Mouse (Mus musculus): Measurements from ENCODE around the gene Efcab2. TPM values are rescaled to one million over a fixed set of nuclear protein-coding genes. Genes with fewer than 3 reads are reported as not detected.

The Efcab2 gene
- total and polyA plus RNA-seq, 2 experiments from 2014 or later = 2.5 to 12.7 TPM

GRCm38 (mm10) chr1:178368548-178369271 lies 37.2 kb upstream of the Efcab2 start:
- Histone ChIP-seq H3K9ac (replicated peaks; ENCODE audit: low read length) (peak overlapping the region; percentile 51), H3K4me3 (ENCODE audit: low read length) (peak overlapping the region; percentile 40), H3K27me3 (ENCODE audit: insufficient read depth, low read length) (no peaks in the 10 kb centered on the region), H3K4me2 (ENCODE audit: low read depth, low read length) (peak overlapping the region; percentile 74), H3K9me3 (ENCODE audit: low read length) (no peaks in the 10 kb centered on the region), H3K4me1 (ENCODE audit: insufficient read depth, low read length) (peaks cover 3% of the 10 kb centered on the region; the same call in 1 of the 2 replicates), H3K27ac (peak overlapping the region; percentile 84), H3K36me3 (ENCODE audit: insufficient read depth, low read length) (no peaks in the 10 kb centered on the region)
- DNase-seq (ENCODE audit: low spot score) = peak; percentile 95
- no peak for TF ChIP-seq CTCF (IDR thresholded peaks at IDR 0.05; ENCODE audit: low read depth)
- WGBS = 2% methylated on average over 36 of the region's 36 CpGs
- ATAC-seq = peak; percentile 98

DNA sequence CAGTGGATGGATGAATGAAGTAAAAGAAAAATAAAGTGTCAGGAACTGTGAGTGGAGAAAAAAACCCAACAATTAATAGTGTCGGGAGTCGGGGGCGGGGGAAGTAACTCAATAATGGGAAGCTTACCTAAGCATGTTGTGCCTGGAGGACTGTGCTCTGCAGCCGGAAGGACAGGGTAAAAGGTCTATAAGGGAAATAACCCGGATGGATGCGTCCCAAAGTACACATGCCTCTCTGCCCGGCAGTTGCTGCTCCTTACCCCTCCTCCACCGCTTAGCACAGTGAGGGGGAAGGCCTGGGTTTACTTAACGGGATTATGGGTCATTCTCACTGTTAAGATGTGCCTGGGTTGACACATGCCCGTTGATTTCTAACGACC lies 36.6 kb upstream of the Efcab2 start:
- WGBS = 2% methylated on average over 11 of the region's 11 CpGs
- no peak for TF ChIP-seq CTCF (IDR thresholded peaks at IDR 0.05; ENCODE audit: low read depth)

DNA sequence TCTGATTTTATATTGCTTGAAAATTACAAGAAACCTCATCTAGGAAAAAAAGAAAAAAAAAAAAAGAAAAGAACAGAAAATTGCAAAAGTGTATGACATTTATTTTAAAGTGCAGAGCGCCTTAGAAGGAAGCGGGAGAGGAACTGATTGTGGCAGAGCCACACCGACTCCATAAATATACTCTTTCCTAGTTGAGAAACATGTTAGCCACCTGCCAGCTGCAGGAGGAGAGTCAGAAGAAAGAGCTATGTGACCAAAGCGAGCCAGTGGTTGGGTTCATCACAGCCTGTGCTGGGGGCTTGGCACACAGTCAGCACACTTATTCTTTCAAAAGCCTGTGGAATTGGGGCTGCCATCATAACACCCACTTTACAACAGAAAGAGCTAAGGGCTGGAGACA lies 33.2 kb upstream of the Efcab2 start:
- Histone ChIP-seq H3K27me3 (ENCODE audit: insufficient read depth, low read length) (no peaks in the 10 kb centered on the region), H3K4me2 (ENCODE audit: low read depth, low read length) (no peak overlapping the region), H3K27ac (no peak overlapping the region), H3K36me3 (ENCODE audit: insufficient read depth, low read length) (no peaks in the 10 kb centered on the region), H3K4me3 (ENCODE audit: low read length) (no peak overlapping the region), H3K9ac (replicated peaks; ENCODE audit: low read length) (no peak overlapping the region), H3K4me1 (ENCODE audit: insufficient read depth, low read length) (peaks cover 3% of the 10 kb centered on the region; the same call in 1 of the 2 replicates), H3K9me3 (ENCODE audit: low read length) (no peaks in the 10 kb centered on the region)
- no peak for TF ChIP-seq CTCF (IDR thresholded peaks at IDR 0.05; ENCODE audit: low read depth)
- no peak for DNase-seq (ENCODE audit: low spot score)
- WGBS = 87% methylated on average over 4 of the region's 4 CpGs
- no peak for ATAC-seq

More for the DNA sequence above, 36.6 kb upstream of the Efcab2 start:
- Histone ChIP-seq H3K27ac (peak overlapping the region; percentile 84), H3K4me1 (ENCODE audit: insufficient read depth, low read length) (peaks cover 3% of the 10 kb centered on the region; the same call in 1 of the 2 replicates), H3K27me3 (ENCODE audit: insufficient read depth, low read length) (no peaks in the 10 kb centered on the region), H3K4me3 (ENCODE audit: low read length) (peak overlapping the region; percentile 40), H3K9ac (replicated peaks; ENCODE audit: low read length) (peak overlapping the region; percentile 51), H3K9me3 (ENCODE audit: low read length) (no peaks in the 10 kb centered on the region), H3K36me3 (ENCODE audit: insufficient read depth, low read length) (no peaks in the 10 kb centered on the region), H3K4me2 (ENCODE audit: low read depth, low read length) (peak overlapping the region; percentile 74)
- DNase-seq (ENCODE audit: low spot score) = peak; percentile 59
- peak; percentile 80 for ATAC-seq

GRCm38 (mm10) chr1:178375381-178375780 lies 30.5 kb upstream of the Efcab2 start:
- DNase-seq (ENCODE audit: low spot score) = no peak
- H3K27ac ChIP-seq = no peak overlapping the region
- H3K4me1 ChIP-seq (ENCODE audit: insufficient read depth, low read length) = no peaks in the 10 kb centered on the region
- H3K27me3 ChIP-seq (ENCODE audit: insufficient read depth, low read length) = no peaks in the 10 kb centered on the region
- no peaks in the 10 kb centered on the region for H3K9me3 ChIP-seq (ENCODE audit: low read length)
- H3K4me2 ChIP-seq (ENCODE audit: low read depth, low read length) = no peak overlapping the region
- no peak overlapping the region for H3K4me3 ChIP-seq (ENCODE audit: low read length)
- no peak for ATAC-seq
- no peak overlapping the region for H3K9ac ChIP-seq (replicated peaks; ENCODE audit: low read length)
- no peaks in the 10 kb centered on the region for H3K36me3 ChIP-seq (ENCODE audit: insufficient read depth, low read length)
- no peak for TF ChIP-seq CTCF (IDR thresholded peaks at IDR 0.05; ENCODE audit: low read depth)

DNA sequence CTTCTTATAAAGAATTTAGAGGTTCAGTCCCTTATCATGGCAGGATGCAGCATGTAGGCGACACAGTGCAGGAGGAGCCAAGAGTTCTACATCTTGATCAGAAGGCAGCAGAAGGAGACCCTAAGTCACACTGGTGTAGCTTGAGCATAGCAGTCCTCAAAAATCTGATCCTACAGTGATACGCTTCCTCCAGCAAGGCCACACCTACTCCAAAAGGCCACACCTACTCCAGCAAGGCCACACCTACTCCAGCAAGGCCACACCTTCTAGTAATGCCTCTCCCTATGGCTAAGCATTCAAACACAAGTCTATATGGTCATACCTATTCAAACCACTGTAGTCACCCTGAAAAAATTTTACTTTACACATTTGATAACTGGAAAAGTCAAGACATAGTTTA lies 29.8 kb upstream of the Efcab2 start:
- 98% methylated on average over 2 of the region's 2 CpGs for WGBS
- H3K9me3 ChIP-seq (ENCODE audit: low read length) = no peaks in the 10 kb centered on the region
- no peaks in the 10 kb centered on the region for H3K36me3 ChIP-seq (ENCODE audit: insufficient read depth, low read length)
- no peak overlapping the region for H3K9ac ChIP-seq (replicated peaks; ENCODE audit: low read length)
- H3K27ac ChIP-seq = no peak overlapping the region
- H3K4me1 ChIP-seq (ENCODE audit: insufficient read depth, low read length) = no peaks in the 10 kb centered on the region
- DNase-seq (ENCODE audit: low spot score) (no peak), ATAC-seq (no peak)
- no peak overlapping the region for H3K4me3 ChIP-seq (ENCODE audit: low read length)
- no peaks in the 10 kb centered on the region for H3K27me3 ChIP-seq (ENCODE audit: insufficient read depth, low read length)
- no peak overlapping the region for H3K4me2 ChIP-seq (ENCODE audit: low read depth, low read length)
- TF ChIP-seq CTCF (IDR thresholded peaks at IDR 0.05; ENCODE audit: low read depth) = no peak

- Histone ChIP-seq H3K4me2 (ENCODE audit: low read depth, low read length) (no peak overlapping the region), H3K4me3 (ENCODE audit: low read length) (no peak overlapping the region), H3K27ac (no peak overlapping the region), H3K4me1 (ENCODE audit: insufficient read depth, low read length) (no peaks in the 10 kb centered on the region), H3K27me3 (ENCODE audit: insufficient read depth, low read length) (no peaks in the 10 kb centered on the region), H3K36me3 (ENCODE audit: insufficient read depth, low read length) (no peaks in the 10 kb centered on the region), H3K9ac (replicated peaks; ENCODE audit: low read length) (no peak overlapping the region), H3K9me3 (ENCODE audit: low read length) (no peaks in the 10 kb centered on the region)
- no peak for ATAC-seq
- no peak for DNase-seq (ENCODE audit: low spot score)
- 73% methylated on average over 2 of the region's 2 CpGs for WGBS
- TF ChIP-seq CTCF (IDR thresholded peaks at IDR 0.05; ENCODE audit: low read depth) = no peak
Measured at GRCm38 (mm10) chr1:178376907-178377306, 29.0 kb upstream of the Efcab2 start.

DNA sequence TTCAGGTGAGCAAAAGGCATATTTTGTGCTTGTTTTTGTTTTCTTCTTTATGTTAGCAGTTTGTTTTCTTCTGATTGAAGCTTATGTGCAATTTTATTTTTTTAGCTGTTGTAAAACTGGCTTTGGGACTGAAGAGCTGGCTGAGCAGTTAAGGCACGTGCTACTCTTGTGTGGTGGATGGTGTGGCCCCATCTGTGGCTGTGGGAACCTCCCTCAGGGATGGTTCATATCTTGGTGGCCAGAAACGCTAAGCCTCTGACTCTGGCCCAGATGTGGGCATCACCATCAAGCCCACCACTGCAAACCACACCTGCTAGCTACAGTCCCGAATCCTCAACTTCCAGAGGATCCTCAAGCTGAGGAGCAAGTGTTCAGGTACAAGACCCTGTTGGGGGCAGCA lies 27.8 kb upstream of the Efcab2 start:
- H3K9ac ChIP-seq (replicated peaks; ENCODE audit: low read length) = no peak overlapping the region
- H3K4me3 ChIP-seq (ENCODE audit: low read length) = no peak overlapping the region
- H3K27ac ChIP-seq = no peak overlapping the region
- no peak for TF ChIP-seq CTCF (IDR thresholded peaks at IDR 0.05; ENCODE audit: low read depth)
- no peaks in the 10 kb centered on the region for H3K27me3 ChIP-seq (ENCODE audit: insufficient read depth, low read length)
- no peak for ATAC-seq
- H3K9me3 ChIP-seq (ENCODE audit: low read length) = no peaks in the 10 kb centered on the region
- DNase-seq (ENCODE audit: low spot score) = no peak
- H3K4me2 ChIP-seq (ENCODE audit: low read depth, low read length) = no peak overlapping the region
- 77% methylated on average over 3 of the region's 3 CpGs for WGBS
- no peaks in the 10 kb centered on the region for H3K36me3 ChIP-seq (ENCODE audit: insufficient read depth, low read length)
- H3K4me1 ChIP-seq (ENCODE audit: insufficient read depth, low read length) = no peaks in the 10 kb centered on the region

Measured in hindbrain, postnatal 0 days (tissue).